Mouse (Mus musculus) myocyte (in vitro differentiated cells): ENCODE data around the gene Ano10. TPM values are rescaled to one million over a fixed set of nuclear protein-coding genes. Genes with fewer than 3 reads are reported as not detected.

Experiments used
- H3K27me3 ChIP-seq: one replicate; pipeline ENCODE4 v1.6.1; 2011; ENCODE audit not compliant: control insufficient read depth, insufficient read depth, insufficient read length
- H3K36me3 ChIP-seq: one replicate; pipeline ENCODE4 v1.6.1; 2011; ENCODE audit not compliant: control insufficient read depth, insufficient read depth
- H3K4me2 ChIP-seq: one replicate; pipeline ENCODE4 v1.6.1; 2011; ENCODE audit warnings: low read depth, control low read depth
- H3K4me3 ChIP-seq: one replicate; pipeline ENCODE4 v1.5.1; 2011; ENCODE audit warnings: mild to moderate bottlenecking, control low read depth, moderate library complexity
- H3K79me2 ChIP-seq: one replicate; pipeline ENCODE4 v1.6.1; 2011; ENCODE audit not compliant: control insufficient read depth, insufficient read depth
- H3ac ChIP-seq: one replicate; pipeline ENCODE4 v1.6.1; 2011; ENCODE audit not compliant: control insufficient read depth, insufficient read length
- CEBPB ChIP-seq: IDR thresholded peaks from 2 replicates; pipeline ENCODE4 v1.6.1; 2011; ENCODE audit warnings: mild to moderate bottlenecking, moderate library complexity; ENCODE audit not compliant: poor library complexity, insufficient read depth, severe bottlenecking
- E2F4 ChIP-seq: IDR thresholded peaks from one replicate; pipeline ENCODE4 v1.6.1; 2011; ENCODE audit warnings: mild to moderate bottlenecking, control low read depth, moderate library complexity; ENCODE audit not compliant: insufficient read depth
- MAX ChIP-seq: IDR thresholded peaks from one replicate; pipeline ENCODE4 v1.6.1; 2011; ENCODE audit warnings: low read depth, mild to moderate bottlenecking, control low read depth
- MYOD1 ChIP-seq, 3 experiments: IDR thresholded peaks; one replicate each; pipeline ENCODE4 v1.6.1; 2011; ENCODE audit warnings: control low read depth in 2 of 3, low read depth in 2 of 3, mild to moderate bottlenecking in 2 of 3, moderate library complexity in 1 of 3; ENCODE audit not compliant: insufficient read length in 2 of 3, control insufficient read depth in 1 of 3
- MYOG ChIP-seq, 3 experiments: IDR thresholded peaks; one replicate each; pipeline ENCODE4 v1.6.1; 2011; ENCODE audit warnings: control low read depth in 2 of 3, low read depth in 2 of 3, mild to moderate bottlenecking in 2 of 3; ENCODE audit not compliant: insufficient read length in 2 of 3, control insufficient read depth in 1 of 3, insufficient read depth in 1 of 3
- POLR2A ChIP-seq: IDR thresholded peaks from one replicate; pipeline ENCODE4 v1.6.1; 2011; ENCODE audit warnings: low read depth, mild to moderate bottlenecking, control low read depth, moderate library complexity; ENCODE audit not compliant: insufficient read length
- POLR2AphosphoS2 ChIP-seq: IDR thresholded peaks from one replicate; pipeline ENCODE4 v1.6.1; 2011; ENCODE audit warnings: low read depth, control low read depth; ENCODE audit not compliant: insufficient read length
- REST ChIP-seq: IDR thresholded peaks from one replicate; pipeline ENCODE4 v1.6.1; 2011; ENCODE audit warnings: mild to moderate bottlenecking, control low read depth, moderate library complexity; ENCODE audit not compliant: insufficient read depth, insufficient read length
- SRF ChIP-seq: IDR thresholded peaks from one replicate; pipeline ENCODE4 v1.6.1; 2011; ENCODE audit warnings: low read depth; ENCODE audit not compliant: control insufficient read depth, insufficient read length
- TCF12 ChIP-seq: IDR thresholded peaks from one replicate; pipeline ENCODE4 v1.6.1; 2011; ENCODE audit warnings: mild to moderate bottlenecking, control low read depth; ENCODE audit not compliant: poor library complexity, insufficient read depth, severe bottlenecking
- TCF3 ChIP-seq: IDR thresholded peaks from one replicate; pipeline ENCODE4 v1.6.1; 2011; ENCODE audit warnings: low read depth, control low read depth; ENCODE audit not compliant: insufficient read length
- USF1 ChIP-seq: IDR thresholded peaks from one replicate; pipeline ENCODE4 v1.6.1; 2011; ENCODE audit warnings: low read depth, mild to moderate bottlenecking, control low read depth, moderate library complexity
- polyA plus RNA-seq: library from polyadenylated mRNA; unstranded; fragments of >200 nt; fragmentation: generic; extraction: Trizol; gene quantifications from one replicate; pipeline ENCODE4 v1.2.1, GENCODE M21; 2012; ENCODE audit warnings: missing spikeins

Gene Ano10
- polyA plus RNA-seq, 1 experiment = 68.7 TPM

- no peaks in the 10 kb centered on the region for H3K36me3 ChIP-seq
- H3K27me3 ChIP-seq = no peaks in the 10 kb centered on the region
- H3ac ChIP-seq = peak overlapping the region; percentile 84
- H3K4me3 ChIP-seq = peak overlapping the region; percentile 24
- TF ChIP-seq TCF12 (no peak), REST (no peak), POLR2AphosphoS2 (no peak), MAX (no peak), MYOD1 (IDR thresholded peaks at IDR 0.05; ENCODE audit: control insufficient read depth in 1 of 3, insufficient read length in 2 of 3, low read depth in 2 of 3) (no peak)
- H3K79me2 ChIP-seq = no peaks in the 10 kb centered on the region
- peak overlapping the region; percentile 53 for H3K4me2 ChIP-seq
Measured at GRCm38 (mm10) chr9:122311051-122311760, 17.0 kb upstream of the Ano10 start.

GRCm38 (mm10) chr9:122310613-122311049, 16.4 kb upstream of the Ano10 start:
- no peaks in the 10 kb centered on the region for H3K79me2 ChIP-seq
- peak overlapping the region; percentile 84 for H3ac ChIP-seq
- H3K4me2 ChIP-seq = peak overlapping the region; percentile 53
- TF ChIP-seq SRF = peak; percentile 35
- TF ChIP-seq MYOG (IDR thresholded peaks at IDR 0.05; ENCODE audit: control insufficient read depth in 1 of 3, insufficient read depth in 1 of 3, insufficient read length in 2 of 3, low read depth in 2 of 3) = peak in 1 of 3 experiments; percentile 12
- peak; percentile 89 for TF ChIP-seq USF1
- no peak for TF ChIP-seq CEBPB
- no peaks in the 10 kb centered on the region for H3K27me3 ChIP-seq
- H3K36me3 ChIP-seq = no peaks in the 10 kb centered on the region
- peak overlapping the region; percentile 24 for H3K4me3 ChIP-seq

- Histone ChIP-seq H3K36me3 (no peaks in the 10 kb centered on the region), H3K79me2 (no peaks in the 10 kb centered on the region), H3K4me3 (no peak overlapping the region), H3ac (no peak overlapping the region), H3K4me2 (peak overlapping the region; percentile 53), H3K27me3 (no peaks in the 10 kb centered on the region)
- TF ChIP-seq CEBPB = no peak
- TF ChIP-seq MYOD1 (IDR thresholded peaks at IDR 0.05; ENCODE audit: control insufficient read depth in 1 of 3, insufficient read length in 2 of 3, low read depth in 2 of 3) = no peak
- no peak for TF ChIP-seq SRF
- no peak for TF ChIP-seq POLR2A
- no peak for TF ChIP-seq TCF3
- no peak for TF ChIP-seq E2F4
- TF ChIP-seq MYOG (IDR thresholded peaks at IDR 0.05; ENCODE audit: control insufficient read depth in 1 of 3, insufficient read depth in 1 of 3, insufficient read length in 2 of 3, low read depth in 2 of 3) = no peak
- no peak for TF ChIP-seq REST
- TF ChIP-seq POLR2AphosphoS2 = no peak
Measured at GRCm38 (mm10) chr9:122309013-122309980, 15.1 kb upstream of the Ano10 start.

- no peaks in the 10 kb centered on the region for H3K79me2 ChIP-seq
- no peaks in the 10 kb centered on the region for H3K36me3 ChIP-seq
- no peak overlapping the region for H3K4me2 ChIP-seq
- no peak overlapping the region for H3K4me3 ChIP-seq
- no peaks in the 10 kb centered on the region for H3K27me3 ChIP-seq
- no peak for TF ChIP-seq MAX
- no peak for TF ChIP-seq TCF3
- H3ac ChIP-seq = no peak overlapping the region
Measured at GRCm38 (mm10) chr9:122305302-122305701, 11.1 kb upstream of the Ano10 start.

- no peak overlapping the region for H3K4me3 ChIP-seq
- no peak overlapping the region for H3K4me2 ChIP-seq
- no peak overlapping the region for H3ac ChIP-seq
- TF ChIP-seq SRF (no peak), MAX (no peak), USF1 (no peak), TCF3 (no peak), MYOD1 (IDR thresholded peaks at IDR 0.05; ENCODE audit: control insufficient read depth in 1 of 3, insufficient read length in 2 of 3, low read depth in 2 of 3) (no peak), E2F4 (no peak), REST (no peak), CEBPB (no peak), POLR2A (no peak), MYOG (IDR thresholded peaks at IDR 0.05; ENCODE audit: control insufficient read depth in 1 of 3, insufficient read depth in 1 of 3, insufficient read length in 2 of 3, low read depth in 2 of 3) (no peak), TCF12 (no peak), POLR2AphosphoS2 (no peak)
- peaks cover 12% of the 10 kb centered on the region for H3K79me2 ChIP-seq
- H3K27me3 ChIP-seq = no peaks in the 10 kb centered on the region
- H3K36me3 ChIP-seq = no peaks in the 10 kb centered on the region
Measured at GRCm38 (mm10) chr9:122296169-122296568, 1.9 kb upstream of the Ano10 start.
